Mouse (Mus musculus) hindbrain, embryonic 16.5 days (tissue): ENCODE data around the gene Sec16b. TPM values are rescaled to one million over a fixed set of nuclear protein-coding genes. Genes with fewer than 3 reads are reported as not detected.

ENCODE experiments used
- ATAC-seq: fragments of 200-750 bp; cut with Nextera tagmentation; 2 replicates; pipeline ENCODE4 v1.8.0; 2017; ENCODE audit warnings: moderate TSS enrichment, moderate library complexity
- H3K27ac ChIP-seq: fragments of 300-500 bp; sonication (generic); 2 replicates; pipeline ENCODE4 v1.5.1; 2014; ENCODE audit warnings: low read depth, mild to moderate bottlenecking, control low read depth, low read length, moderate library complexity
- H3K27me3 ChIP-seq: fragments of 300-500 bp; sonication (generic); replicated peaks from 2 replicates; pipeline ENCODE4 v1.6.1; 2014; ENCODE audit warnings: low read length; ENCODE audit not compliant: control insufficient read depth, insufficient read depth
- H3K36me3 ChIP-seq: fragments of 300-500 bp; sonication (generic); 2 replicates; pipeline ENCODE4 v1.6.1; 2014; ENCODE audit warnings: mild to moderate bottlenecking, low read length, moderate library complexity, mixed read lengths; ENCODE audit not compliant: control insufficient read depth, insufficient read depth
- H3K4me1 ChIP-seq: fragments of 300-500 bp; sonication (generic); 2 replicates; pipeline ENCODE4 v1.6.1; 2014; ENCODE audit warnings: low read depth, low read length; ENCODE audit not compliant: control insufficient read depth, insufficient read depth
- H3K4me2 ChIP-seq: fragments of 300-500 bp; sonication (generic); 2 replicates; pipeline ENCODE4 v1.6.1; 2014; ENCODE audit warnings: mild to moderate bottlenecking, low read length, control low read depth, moderate library complexity
- H3K4me3 ChIP-seq: fragments of 300-500 bp; sonication (generic); 2 replicates; pipeline ENCODE4 v1.5.1; 2014; ENCODE audit warnings: mild to moderate bottlenecking, low read length, control low read depth, moderate library complexity
- H3K9ac ChIP-seq: fragments of 300-500 bp; sonication (generic); 2 replicates; pipeline ENCODE4 v1.6.1; 2014; ENCODE audit warnings: low read depth, mild to moderate bottlenecking, control low read depth, low read length, moderate library complexity
- H3K9me3 ChIP-seq: fragments of 300-500 bp; sonication (generic); 2 replicates; pipeline ENCODE4 v1.6.1; 2014; ENCODE audit warnings: mild to moderate bottlenecking, low read length, moderate library complexity; ENCODE audit not compliant: control insufficient read depth
- WGBS: fragments of 180-500 bp; shearing (Covaris S2); extraction: QIAGEN DNeasy Blood & Tissue Kit; methylation state at CpG from one replicate; pipeline ENCODE4 v1.1.7; 2014; 5-methylcytosine and 5-hydroxymethylcytosine counted together
- polyA plus RNA-seq: library from polyadenylated mRNA; unstranded; fragments of >200 nt; fragmentation: Nextera tagmentation; extraction: Ambion mirVana; gene quantifications from 2 replicates; pipeline ENCODE4 v1.2.1, GENCODE M21; 2015

Sec16b gene
- polyA plus RNA-seq, 1 experiment from 2014 or later, result 0.46 TPM

DNA sequence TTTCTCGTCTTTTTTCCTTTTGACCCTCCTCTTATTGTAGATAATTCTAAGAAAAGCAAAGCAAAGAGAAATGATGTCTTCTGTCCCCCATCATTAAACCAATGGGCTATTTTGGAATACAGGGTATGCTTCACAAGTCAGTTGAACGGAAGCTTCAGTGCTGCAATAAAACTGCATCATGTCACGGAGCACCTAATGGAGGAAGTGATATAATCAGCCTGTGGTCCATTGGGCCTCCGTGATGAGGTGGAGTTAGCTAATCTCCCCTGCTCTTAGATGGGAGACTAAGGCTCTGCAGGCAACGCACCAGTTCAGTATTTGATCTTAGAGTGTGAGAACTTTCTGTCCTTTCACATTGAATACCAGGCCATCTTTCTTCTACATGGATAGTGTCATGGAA lies 41.1 kb downstream of the Sec16b start:
- Histone ChIP-seq H3K4me1 (no peaks in the 10 kb centered on the region), H3K4me3 (no peak overlapping the region), H3K4me2 (no peak overlapping the region), H3K9ac (no peak overlapping the region), H3K27me3 (no peaks in the 10 kb centered on the region), H3K27ac (no peak overlapping the region), H3K9me3 (no peaks in the 10 kb centered on the region), H3K36me3 (no peaks in the 10 kb centered on the region)
- no peak for ATAC-seq
- 84% methylated on average over 5 of the region's 5 CpGs for WGBS

DNA sequence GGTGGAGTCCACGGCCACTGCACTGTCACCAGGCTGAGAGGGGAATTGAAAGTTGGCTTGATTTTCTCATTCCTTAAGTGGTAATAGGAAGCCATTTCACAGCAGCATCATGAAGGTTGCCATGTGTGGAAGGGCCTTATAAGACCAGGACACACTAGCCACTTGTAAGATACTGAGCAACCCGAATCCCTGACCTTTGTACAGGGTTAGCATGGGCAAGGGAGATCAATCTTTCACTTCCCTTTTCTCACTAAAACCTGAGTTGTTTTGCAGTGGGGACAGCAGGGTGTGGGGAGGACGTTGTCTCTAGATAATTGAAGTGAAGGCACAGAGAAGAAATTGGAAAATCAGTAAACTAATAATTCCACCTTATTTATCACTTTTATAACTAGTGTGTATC lies 43.2 kb downstream of the Sec16b start:
- WGBS, result 72% methylated on average over 3 of the region's 3 CpGs
- H3K27ac ChIP-seq, result no peak overlapping the region
- H3K4me1 ChIP-seq, result peaks cover 3% of the 10 kb centered on the region
- no peaks in the 10 kb centered on the region for H3K27me3 ChIP-seq
- no peaks in the 10 kb centered on the region for H3K9me3 ChIP-seq
- no peaks in the 10 kb centered on the region for H3K36me3 ChIP-seq
- H3K9ac ChIP-seq, result no peak overlapping the region
- no peak for ATAC-seq
- no peak overlapping the region for H3K4me2 ChIP-seq
- no peak overlapping the region for H3K4me3 ChIP-seq

DNA sequence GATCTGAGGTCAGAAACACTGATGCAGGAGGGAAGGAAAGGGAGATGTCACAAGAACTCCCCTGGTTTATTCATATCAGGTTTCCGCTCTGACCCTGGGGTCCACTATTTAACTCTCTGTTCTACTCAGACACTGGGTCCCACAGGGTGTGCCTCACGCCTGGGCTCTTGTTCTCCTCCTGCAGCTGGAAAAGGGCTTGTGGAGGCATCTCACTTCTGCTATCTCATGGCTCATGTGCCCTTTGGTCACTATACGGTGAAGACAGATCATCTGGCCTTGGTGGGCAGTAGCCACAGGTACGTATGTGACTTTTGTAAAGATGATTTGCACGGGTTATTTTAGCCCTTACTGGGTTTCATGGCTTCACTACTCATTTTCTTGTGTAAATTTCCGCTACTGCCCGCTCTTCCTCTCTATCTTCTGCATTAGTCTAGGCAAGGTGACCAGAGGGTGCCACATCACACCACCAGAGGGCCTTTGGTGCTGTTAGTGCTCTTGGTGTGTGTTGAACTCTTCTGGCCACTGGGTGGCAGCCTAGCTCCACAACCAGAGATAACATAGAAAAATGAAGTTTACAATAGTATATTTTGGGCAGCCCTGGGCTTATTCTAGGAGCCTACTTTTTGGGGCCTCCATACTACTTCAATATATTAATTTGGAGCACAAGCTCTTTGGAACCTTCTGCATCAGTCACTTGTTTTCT lies 46.4 kb downstream of the Sec16b start:
- 61% methylated on average over 7 of the region's 7 CpGs for WGBS
- Histone ChIP-seq H3K36me3 (no peaks in the 10 kb centered on the region), H3K4me2 (no peak overlapping the region), H3K9me3 (no peaks in the 10 kb centered on the region), H3K9ac (no peak overlapping the region), H3K4me1 (peaks cover 11% of the 10 kb centered on the region), H3K27ac (no peak overlapping the region), H3K4me3 (no peak overlapping the region), H3K27me3 (no peaks in the 10 kb centered on the region)
- ATAC-seq, result peak; percentile 75

DNA sequence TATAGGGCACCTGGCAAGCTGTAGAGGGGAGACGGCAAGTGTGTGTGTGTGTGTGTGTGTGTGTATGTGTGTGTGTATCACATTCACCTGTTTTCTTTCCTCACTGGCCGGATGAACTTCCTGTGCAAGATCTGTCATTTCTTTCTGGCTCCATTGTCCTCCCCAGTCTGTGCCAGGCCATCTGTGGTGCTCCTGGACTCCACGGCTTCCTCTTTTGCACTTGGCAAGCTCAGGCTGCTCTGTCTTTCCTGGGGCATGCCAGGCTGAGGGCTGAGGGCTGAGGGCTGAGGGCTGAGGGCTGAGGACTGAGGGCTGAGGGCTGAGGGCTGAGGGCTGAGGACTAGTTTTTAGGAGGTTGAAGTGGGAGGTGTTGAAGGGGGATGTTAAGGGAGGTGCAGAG lies 47.6 kb downstream of the Sec16b start:
- H3K27me3 ChIP-seq, result no peaks in the 10 kb centered on the region
- H3K4me3 ChIP-seq, result no peak overlapping the region
- no peak overlapping the region for H3K9ac ChIP-seq
- H3K9me3 ChIP-seq, result no peaks in the 10 kb centered on the region
- no peak overlapping the region for H3K27ac ChIP-seq
- WGBS, result 71% methylated on average over 3 of the region's 3 CpGs
- H3K36me3 ChIP-seq, result no peaks in the 10 kb centered on the region
- peaks cover 11% of the 10 kb centered on the region for H3K4me1 ChIP-seq
- peak; percentile 59; the same call in 1 of the 2 replicates for ATAC-seq
- no peak overlapping the region for H3K4me2 ChIP-seq

DNA sequence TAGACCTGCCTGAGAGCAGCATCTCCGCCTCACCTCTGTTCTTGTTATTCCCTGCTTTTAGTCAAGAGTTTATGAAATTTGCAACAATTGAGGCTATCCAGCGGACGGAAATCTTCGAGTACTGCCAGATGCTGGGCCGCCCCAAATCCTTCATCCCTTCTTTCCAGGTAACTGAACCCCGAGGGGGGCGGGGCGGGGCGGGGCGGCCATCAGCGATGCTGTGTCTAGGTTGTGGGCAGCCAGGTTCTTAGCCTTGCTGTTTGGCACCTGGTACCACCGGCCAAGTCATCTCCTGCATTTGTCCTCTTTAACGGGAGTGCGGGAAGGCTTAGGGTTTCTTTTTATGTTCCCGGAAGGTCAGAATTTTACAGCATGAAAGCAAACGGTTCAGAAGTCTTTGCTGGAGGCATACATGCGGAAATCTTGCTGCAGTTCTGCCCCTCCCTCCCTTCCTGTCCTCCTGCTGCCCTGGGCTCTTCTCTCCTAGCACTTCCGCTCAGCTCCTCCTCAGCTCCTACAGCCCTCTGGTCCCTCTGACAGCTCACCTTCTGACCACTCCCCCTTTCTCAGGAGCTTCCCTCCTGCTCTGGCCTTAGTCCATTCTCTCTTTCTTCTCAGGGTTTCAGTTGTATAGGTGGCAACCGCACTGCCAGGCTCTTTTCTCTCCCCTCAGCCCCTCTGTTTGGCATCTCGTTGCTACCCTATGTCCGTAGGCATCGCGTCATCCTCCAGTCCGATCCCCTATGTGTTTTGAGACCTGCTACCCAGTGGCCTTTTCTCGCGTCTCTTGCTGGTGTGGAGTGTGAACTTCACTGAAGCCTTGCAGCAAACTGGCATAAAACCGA lies 48.4 kb downstream of the Sec16b start:
- Histone ChIP-seq H3K27ac (no peak overlapping the region), H3K27me3 (no peaks in the 10 kb centered on the region), H3K9me3 (no peaks in the 10 kb centered on the region), H3K4me3 (peak overlapping the region; percentile 22), H3K4me2 (peak overlapping the region; percentile 49), H3K9ac (peak overlapping the region; percentile 50; the same call in 1 of the 2 replicates), H3K4me1 (peaks cover 11% of the 10 kb centered on the region), H3K36me3 (no peaks in the 10 kb centered on the region)
- no peak for ATAC-seq
- 35% methylated on average over 27 of the region's 27 CpGs for WGBS

DNA sequence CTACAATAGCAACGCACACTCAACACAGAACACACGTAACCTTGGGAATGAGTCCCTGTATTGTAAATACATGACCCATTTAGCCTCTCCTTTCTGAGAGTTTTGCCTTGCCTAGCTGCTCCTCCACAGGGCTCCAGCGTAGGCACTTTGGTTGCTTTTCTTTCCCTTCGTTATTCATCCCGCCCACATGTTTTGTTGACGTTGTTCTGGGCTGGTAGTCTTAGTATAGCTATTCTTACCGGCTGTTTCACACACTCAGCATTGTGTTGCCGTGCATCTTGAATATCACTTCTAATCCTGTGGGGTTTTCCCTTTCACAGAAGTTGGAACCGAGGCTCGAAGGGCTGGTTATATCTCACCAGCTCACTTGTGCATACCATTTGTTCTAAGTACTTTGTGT lies 49.2 kb downstream of the Sec16b start:
- Histone ChIP-seq H3K4me1 (peaks cover 11% of the 10 kb centered on the region), H3K9ac (no peak overlapping the region; the same call in 1 of the 2 replicates), H3K27ac (no peak overlapping the region), H3K4me2 (no peak overlapping the region; the same call in 1 of the 2 replicates), H3K4me3 (no peak overlapping the region), H3K36me3 (no peaks in the 10 kb centered on the region), H3K9me3 (no peaks in the 10 kb centered on the region), H3K27me3 (no peaks in the 10 kb centered on the region)
- no peak for ATAC-seq
- WGBS, result 40% methylated on average over 10 of the region's 10 CpGs

DNA sequence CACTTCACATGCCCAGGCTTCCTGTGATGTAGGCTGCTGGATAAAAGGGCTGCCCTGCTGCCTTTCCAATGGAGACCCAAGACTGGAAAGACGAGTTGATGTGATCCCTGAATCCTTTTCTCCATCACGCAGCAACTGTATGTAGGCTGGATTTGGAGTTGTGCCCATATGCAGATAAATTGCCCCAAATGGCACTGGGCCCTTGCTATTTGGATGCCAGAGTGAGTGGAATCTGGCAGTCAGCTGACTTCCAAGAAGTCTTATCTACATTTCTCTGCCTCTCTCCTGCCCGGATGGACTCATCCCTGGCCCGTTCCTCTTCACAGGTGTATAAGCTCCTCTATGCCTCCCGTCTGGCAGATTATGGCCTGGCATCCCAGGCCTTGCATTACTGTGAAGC lies 49.9 kb downstream of the Sec16b start:
- Histone ChIP-seq H3K9ac (no peak overlapping the region), H3K9me3 (no peaks in the 10 kb centered on the region), H3K4me1 (peaks cover 11% of the 10 kb centered on the region), H3K4me3 (no peak overlapping the region), H3K4me2 (no peak overlapping the region), H3K36me3 (no peaks in the 10 kb centered on the region), H3K27ac (no peak overlapping the region), H3K27me3 (no peaks in the 10 kb centered on the region)
- no peak for ATAC-seq
- WGBS, result 66% methylated on average over 5 of the region's 5 CpGs

DNA sequence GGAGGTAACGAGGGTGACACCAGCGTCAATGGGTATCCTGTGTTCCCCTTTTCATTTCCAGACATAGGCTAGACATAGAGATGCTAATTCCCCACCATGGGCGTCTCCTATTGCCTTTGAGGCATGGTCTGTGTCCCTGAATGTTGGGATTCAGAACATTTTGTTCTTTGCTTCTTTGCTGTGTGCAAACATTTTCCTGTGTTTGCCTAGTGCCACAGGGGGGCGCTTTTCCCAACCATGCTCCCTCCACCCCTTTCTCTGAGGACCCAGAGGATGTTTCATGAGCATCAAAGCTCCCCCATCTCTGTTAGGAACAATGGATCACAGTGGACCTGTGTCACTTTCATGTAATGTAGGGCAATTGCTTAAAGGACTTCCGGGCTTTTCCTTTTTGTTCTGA lies 51.6 kb downstream of the Sec16b start:
- ATAC-seq, result no peak

DNA sequence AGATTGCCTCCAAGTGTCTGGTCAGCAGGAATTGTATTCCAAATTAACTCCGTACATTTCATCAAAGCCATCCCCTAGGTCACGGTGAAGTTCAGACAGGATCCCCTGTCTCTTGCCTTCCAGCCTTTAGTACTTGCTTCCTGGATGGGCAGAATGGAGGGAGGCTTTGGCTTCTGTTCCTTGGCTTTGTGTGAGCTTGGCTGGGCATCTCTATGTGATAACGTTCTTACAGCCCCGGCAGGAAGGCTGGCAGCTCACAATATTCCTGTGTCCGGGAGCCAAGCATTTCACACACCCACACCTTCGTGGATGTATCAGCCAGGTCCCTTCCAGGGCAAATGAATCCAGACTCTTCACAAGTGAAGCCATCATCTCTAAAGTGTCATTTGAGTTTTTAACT lies 53.5 kb downstream of the Sec16b start:
- WGBS, result 76% methylated on average over 6 of the region's 6 CpGs
- H3K36me3 ChIP-seq, result no peaks in the 10 kb centered on the region
- H3K9me3 ChIP-seq, result no peaks in the 10 kb centered on the region
- H3K4me1 ChIP-seq, result peaks cover 5% of the 10 kb centered on the region
- no peak overlapping the region for H3K4me2 ChIP-seq
- no peaks in the 10 kb centered on the region for H3K27me3 ChIP-seq
- H3K27ac ChIP-seq, result no peak overlapping the region
- no peak overlapping the region for H3K9ac ChIP-seq
- ATAC-seq, result no peak
- H3K4me3 ChIP-seq, result no peak overlapping the region

More for the DNA sequence above, 51.6 kb downstream of the Sec16b start:
- Histone ChIP-seq H3K9ac (no peak overlapping the region), H3K27me3 (no peaks in the 10 kb centered on the region), H3K4me2 (no peak overlapping the region), H3K36me3 (no peaks in the 10 kb centered on the region), H3K27ac (no peak overlapping the region), H3K4me3 (no peak overlapping the region), H3K4me1 (peaks cover 11% of the 10 kb centered on the region), H3K9me3 (no peaks in the 10 kb centered on the region)
- WGBS, result 58% methylated on average over 5 of the region's 5 CpGs
